Mouse (Mus musculus): ENCODE data around the gene Tagln3.

DNA sequence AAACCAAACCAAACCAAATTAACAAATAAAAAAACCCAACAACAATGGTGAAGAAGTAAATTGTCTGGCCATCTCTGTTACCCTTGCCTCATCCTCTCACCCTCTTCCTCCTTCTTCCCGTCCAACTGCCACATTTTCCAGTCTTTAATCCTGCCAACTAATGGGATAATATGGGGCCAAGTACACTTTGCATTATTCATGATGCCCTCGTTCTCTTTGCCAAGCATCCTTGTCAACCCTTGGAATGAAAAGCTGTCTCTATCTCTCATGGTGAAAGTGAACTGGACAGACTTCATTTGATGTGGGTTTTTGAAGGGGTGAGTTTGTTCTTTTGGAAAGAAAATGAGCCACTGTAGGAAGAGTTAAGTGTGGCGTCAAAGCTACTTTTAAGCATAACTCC is 31.6 kb downstream of the Tagln3 start:
- TF ChIP-seq POLR2A (IDR thresholded peaks at IDR 0.05; ENCODE audit: control insufficient read depth, low read depth, low read length), result no peak
- no peak for TF ChIP-seq CTCF (IDR thresholded peaks at IDR 0.05; ENCODE audit: control insufficient read depth, insufficient read depth, insufficient replicate concordance, low read depth, low read length)
